Mouse (Mus musculus) forebrain, embryonic 10.5 days (tissue): ENCODE measurements around the gene Ank3. TPM values are rescaled to one million over a fixed set of nuclear protein-coding genes. Genes with fewer than 3 reads are reported as not detected.
A peak's percentile ranks its signal among the peaks of the same experiment; 100 is the strongest.

Experiments used
- DNase-seq: peaks from one replicate; pipeline ENCODE4 v3.0.0-alpha.2; 2017; ENCODE audit warnings: low spot score; ENCODE audit errors: extremely low spot score
- H3K27ac ChIP-seq: fragments of 300-500 bp; sonication (generic); 2 replicates; pipeline ENCODE4 v1.5.1; 2016; ENCODE audit warnings: mild to moderate bottlenecking
- H3K27me3 ChIP-seq: fragments of 300-500 bp; sonication (generic); 2 replicates; pipeline ENCODE4 v1.6.1; 2016; ENCODE audit warnings: mild to moderate bottlenecking; ENCODE audit not compliant: poor library complexity, severe bottlenecking
- H3K36me3 ChIP-seq: fragments of 300-500 bp; sonication (generic); replicated peaks from 2 replicates; pipeline ENCODE4 v1.6.1; 2016; ENCODE audit warnings: mild to moderate bottlenecking, moderate library complexity
- H3K4me1 ChIP-seq: fragments of 300-500 bp; sonication (generic); 2 replicates; pipeline ENCODE4 v1.6.1; 2016
- H3K4me3 ChIP-seq: fragments of 300-500 bp; sonication (generic); 2 replicates; pipeline ENCODE4 v1.5.1; 2016; ENCODE audit warnings: mild to moderate bottlenecking, moderate library complexity
- H3K9me3 ChIP-seq: fragments of 300-500 bp; sonication (generic); 2 replicates; pipeline ENCODE4 v1.6.1; 2016; ENCODE audit warnings: mild to moderate bottlenecking, moderate library complexity
- WGBS: fragments of 180-500 bp; shearing (Covaris S2); methylation state at CpG from one replicate; pipeline ENCODE4 v1.1.7; 2016; 5-methylcytosine and 5-hydroxymethylcytosine counted together
- polyA plus RNA-seq: library from polyadenylated mRNA; unstranded; fragments of >200 nt; fragmentation: Nextera tagmentation; extraction: Ambion mirVana; gene quantifications from 2 replicates; pipeline ENCODE4 v1.2.1, GENCODE M21; 2016

Ank3 gene
- polyA plus RNA-seq, 1 experiment from 2014 or later, result 24.8 TPM

- Histone ChIP-seq H3K9me3 (no peaks in the 10 kb centered on the region; the same call in 1 of the 2 replicates), H3K27me3 (no peaks in the 10 kb centered on the region), H3K4me1 (no peaks in the 10 kb centered on the region), H3K36me3 (no peaks in the 10 kb centered on the region), H3K4me3 (no peak overlapping the region), H3K27ac (no peak overlapping the region)
- WGBS, result 86% methylated on average over 3 of the region's 3 CpGs
- DNase-seq, result no peak
Measured at GRCm38 (mm10) chr10:69424051-69424450, 25.5 kb downstream of the Ank3 start.

GRCm38 (mm10) chr10:69430138-69430537 lies 31.6 kb downstream of the Ank3 start:
- Histone ChIP-seq H3K27me3 (no peaks in the 10 kb centered on the region), H3K36me3 (no peaks in the 10 kb centered on the region), H3K4me1 (no peaks in the 10 kb centered on the region), H3K9me3 (no peaks in the 10 kb centered on the region), H3K4me3 (no peak overlapping the region), H3K27ac (no peak overlapping the region)
- 94% methylated on average over 4 of the region's 4 CpGs for WGBS
- no peak for DNase-seq

GRCm38 (mm10) chr10:69431101-69431500 lies 32.5 kb downstream of the Ank3 start:
- DNase-seq, result no peak
- Histone ChIP-seq H3K27me3 (no peaks in the 10 kb centered on the region), H3K36me3 (no peaks in the 10 kb centered on the region), H3K27ac (no peak overlapping the region), H3K4me3 (no peak overlapping the region), H3K4me1 (no peaks in the 10 kb centered on the region), H3K9me3 (no peaks in the 10 kb centered on the region)
- WGBS, result 94% methylated on average over 7 of the region's 7 CpGs

DNA sequence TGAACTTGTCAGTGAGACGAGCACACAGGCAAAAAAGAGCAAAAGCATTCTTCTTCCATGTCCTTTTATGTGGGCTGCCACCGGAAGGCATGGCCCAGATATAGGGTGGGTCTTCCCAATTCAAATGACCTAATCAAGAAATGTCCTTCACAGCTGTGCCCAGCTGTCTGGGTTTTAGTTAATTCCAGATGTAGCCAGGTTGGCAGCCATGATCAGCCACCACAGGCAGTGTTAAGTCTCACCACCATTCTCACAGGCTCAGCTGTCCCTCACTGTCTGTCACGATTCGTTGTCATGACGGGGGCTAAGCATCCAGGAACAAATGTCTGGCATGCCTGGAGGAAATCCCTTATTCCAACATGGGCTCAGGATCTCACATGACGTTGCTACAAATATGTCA lies 36.6 kb downstream of the Ank3 start:
- H3K27me3 ChIP-seq, result no peaks in the 10 kb centered on the region
- no peaks in the 10 kb centered on the region for H3K4me1 ChIP-seq
- WGBS, result 89% methylated on average over 6 of the region's 6 CpGs
- no peaks in the 10 kb centered on the region for H3K9me3 ChIP-seq
- no peak for DNase-seq
- H3K4me3 ChIP-seq, result no peak overlapping the region
- no peaks in the 10 kb centered on the region for H3K36me3 ChIP-seq
- H3K27ac ChIP-seq, result no peak overlapping the region

- 80% methylated on average over 8 of the region's 8 CpGs for WGBS
- Histone ChIP-seq H3K9me3 (no peaks in the 10 kb centered on the region), H3K27ac (no peak overlapping the region), H3K4me3 (no peak overlapping the region), H3K4me1 (no peaks in the 10 kb centered on the region), H3K27me3 (no peaks in the 10 kb centered on the region), H3K36me3 (no peaks in the 10 kb centered on the region)
- DNase-seq, result no peak
Measured at GRCm38 (mm10) chr10:69439449-69439848, 40.9 kb downstream of the Ank3 start.

DNA sequence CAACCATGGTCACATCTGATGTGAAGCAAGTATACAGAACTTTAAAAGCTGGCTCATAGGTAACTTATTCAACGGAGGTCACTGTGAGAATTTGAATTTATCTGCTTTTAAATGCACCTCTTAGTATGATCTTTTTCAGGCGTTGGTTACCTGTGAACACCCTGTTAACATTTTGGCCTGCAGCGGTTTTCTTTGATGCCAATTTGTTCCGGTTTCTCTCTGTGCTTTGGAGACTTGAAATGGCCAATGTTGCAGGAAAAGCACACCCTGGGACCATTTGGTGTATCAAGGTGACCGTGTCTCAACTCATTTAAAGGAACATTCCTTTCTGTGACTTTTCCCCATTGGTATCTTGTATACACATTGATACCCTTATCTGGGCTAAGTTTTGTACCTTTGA lies 46.0 kb downstream of the Ank3 start:
- Histone ChIP-seq H3K27me3 (no peaks in the 10 kb centered on the region), H3K4me3 (no peak overlapping the region), H3K36me3 (no peaks in the 10 kb centered on the region), H3K27ac (no peak overlapping the region), H3K4me1 (no peaks in the 10 kb centered on the region), H3K9me3 (no peaks in the 10 kb centered on the region)
- DNase-seq, result no peak
- 84% methylated on average over 5 of the region's 5 CpGs for whole genome bisulfite sequencing

- Histone ChIP-seq H3K27ac (no peak overlapping the region), H3K36me3 (no peaks in the 10 kb centered on the region), H3K4me3 (no peak overlapping the region), H3K27me3 (no peaks in the 10 kb centered on the region), H3K4me1 (no peaks in the 10 kb centered on the region), H3K9me3 (no peaks in the 10 kb centered on the region)
- 77% methylated on average over 7 of the region's 7 CpGs for WGBS
- DNase-seq, result no peak
Measured at GRCm38 (mm10) chr10:69445951-69446350, 47.4 kb downstream of the Ank3 start.

GRCm38 (mm10) chr10:69446566-69446965 lies 48.0 kb downstream of the Ank3 start:
- no peak overlapping the region for H3K4me3 ChIP-seq
- WGBS, result 87% methylated on average over 5 of the region's 5 CpGs
- H3K36me3 ChIP-seq, result no peaks in the 10 kb centered on the region
- H3K4me1 ChIP-seq, result no peaks in the 10 kb centered on the region
- H3K27ac ChIP-seq, result no peak overlapping the region
- no peaks in the 10 kb centered on the region for H3K9me3 ChIP-seq
- H3K27me3 ChIP-seq, result no peaks in the 10 kb centered on the region
- DNase-seq, result no peak

DNA sequence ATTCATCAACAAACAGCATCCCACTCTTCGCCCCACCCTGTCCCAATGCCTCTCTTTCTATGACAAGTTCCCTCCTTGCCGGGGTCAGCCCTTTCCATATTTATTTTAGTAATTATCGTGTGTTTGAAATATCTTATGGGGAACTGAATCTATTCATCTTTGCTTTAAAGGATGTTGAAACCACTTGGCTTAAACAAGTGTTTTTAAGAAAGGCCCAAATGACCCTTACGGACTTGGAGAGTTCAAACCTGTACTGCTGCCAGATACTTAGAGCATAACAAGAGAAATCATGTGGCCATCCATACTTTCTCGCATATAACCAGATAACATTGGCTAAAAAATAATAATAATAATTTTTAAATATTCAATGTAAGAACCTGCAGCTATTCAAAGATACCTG lies 48.7 kb downstream of the Ank3 start:
- Histone ChIP-seq H3K27ac (no peak overlapping the region), H3K4me1 (no peaks in the 10 kb centered on the region), H3K27me3 (no peaks in the 10 kb centered on the region), H3K36me3 (no peaks in the 10 kb centered on the region), H3K9me3 (no peaks in the 10 kb centered on the region), H3K4me3 (no peak overlapping the region)
- no peak for DNase-seq
- WGBS, result 94% methylated on average over 5 of the region's 5 CpGs

DNA sequence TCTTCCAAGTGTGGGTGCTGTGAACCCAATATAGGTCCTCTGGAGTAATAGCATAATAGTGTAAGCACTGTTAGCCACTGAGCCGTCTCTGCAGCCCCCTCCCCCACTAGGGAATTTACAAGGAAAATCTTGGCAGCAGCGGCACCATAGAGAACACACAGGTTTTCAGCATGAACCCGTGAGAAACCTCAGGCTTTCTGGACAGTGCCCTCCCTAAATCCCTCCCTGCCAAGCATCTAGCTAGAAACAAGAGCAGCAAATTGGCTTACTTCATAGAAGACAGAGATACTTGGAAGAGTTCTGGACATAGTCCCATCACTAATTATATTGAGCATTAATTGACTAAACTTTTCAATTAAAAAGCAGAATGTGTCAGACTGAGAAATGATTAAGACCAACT lies 49.6 kb downstream of the Ank3 start:
- H3K4me3 ChIP-seq, result no peak overlapping the region
- WGBS, result 78% methylated on average over 3 of the region's 3 CpGs
- H3K27ac ChIP-seq, result no peak overlapping the region
- no peaks in the 10 kb centered on the region for H3K36me3 ChIP-seq
- H3K27me3 ChIP-seq, result no peaks in the 10 kb centered on the region
- DNase-seq, result no peak
- no peaks in the 10 kb centered on the region for H3K4me1 ChIP-seq
- no peaks in the 10 kb centered on the region for H3K9me3 ChIP-seq

GRCm38 (mm10) chr10:69451006-69451405 lies 52.4 kb downstream of the Ank3 start:
- no peaks in the 10 kb centered on the region for H3K4me1 ChIP-seq
- H3K27ac ChIP-seq, result no peak overlapping the region
- H3K9me3 ChIP-seq, result no peaks in the 10 kb centered on the region
- WGBS, result 76% methylated on average over 5 of the region's 5 CpGs
- H3K4me3 ChIP-seq, result no peak overlapping the region
- no peaks in the 10 kb centered on the region for H3K36me3 ChIP-seq
- H3K27me3 ChIP-seq, result no peaks in the 10 kb centered on the region
- no peak for DNase-seq

DNA sequence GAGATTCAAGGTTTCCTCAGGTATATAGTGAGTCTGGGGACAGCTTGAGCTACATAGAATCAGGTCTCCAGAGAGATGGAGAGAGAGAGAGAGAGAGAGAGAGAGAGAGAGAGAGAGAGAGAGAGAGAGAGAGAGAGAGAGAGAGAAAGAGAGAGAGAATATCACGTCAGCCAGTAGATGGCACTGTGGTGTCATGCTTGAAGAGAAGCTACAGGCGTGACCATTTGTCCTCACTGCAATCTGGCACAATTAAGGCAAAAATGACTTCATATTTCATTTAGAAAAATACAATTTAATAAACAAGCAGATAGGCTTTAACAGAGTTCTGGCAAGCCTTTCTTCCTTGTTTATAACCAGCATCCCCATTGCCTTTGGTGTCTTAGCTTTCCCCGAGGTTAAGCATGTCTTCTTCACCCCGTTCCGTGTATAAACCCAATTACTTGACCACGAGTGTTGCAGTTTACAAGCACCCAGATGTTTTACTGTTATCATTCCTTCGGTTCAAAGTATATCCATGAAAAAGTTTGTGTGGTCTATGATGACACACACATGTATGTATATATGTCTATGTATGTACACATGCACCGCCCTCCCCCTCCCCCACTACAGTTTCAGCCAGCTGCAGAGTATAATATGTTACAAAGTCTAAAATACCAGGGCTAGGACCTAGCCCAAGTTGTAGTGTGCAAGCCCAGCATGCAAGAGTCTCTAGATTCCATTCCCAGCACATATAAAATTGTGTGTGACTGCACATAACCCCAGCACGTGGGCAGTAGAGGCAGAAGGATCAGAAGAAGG lies 53.8 kb downstream of the Ank3 start:
- WGBS, result 65% methylated on average over 9 of the region's 9 CpGs
- Histone ChIP-seq H3K9me3 (no peaks in the 10 kb centered on the region), H3K27ac (no peak overlapping the region), H3K4me3 (no peak overlapping the region), H3K4me1 (no peaks in the 10 kb centered on the region), H3K27me3 (no peaks in the 10 kb centered on the region), H3K36me3 (no peaks in the 10 kb centered on the region)
- peak; percentile 22 for DNase-seq

GRCm38 (mm10) chr10:69453531-69453930 lies 55.0 kb downstream of the Ank3 start:
- Histone ChIP-seq H3K9me3 (no peaks in the 10 kb centered on the region), H3K27me3 (no peaks in the 10 kb centered on the region), H3K4me1 (no peaks in the 10 kb centered on the region), H3K27ac (no peak overlapping the region), H3K4me3 (no peak overlapping the region), H3K36me3 (no peaks in the 10 kb centered on the region)
- DNase-seq, result no peak
- WGBS, result 91% methylated on average over 6 of the region's 6 CpGs

DNA sequence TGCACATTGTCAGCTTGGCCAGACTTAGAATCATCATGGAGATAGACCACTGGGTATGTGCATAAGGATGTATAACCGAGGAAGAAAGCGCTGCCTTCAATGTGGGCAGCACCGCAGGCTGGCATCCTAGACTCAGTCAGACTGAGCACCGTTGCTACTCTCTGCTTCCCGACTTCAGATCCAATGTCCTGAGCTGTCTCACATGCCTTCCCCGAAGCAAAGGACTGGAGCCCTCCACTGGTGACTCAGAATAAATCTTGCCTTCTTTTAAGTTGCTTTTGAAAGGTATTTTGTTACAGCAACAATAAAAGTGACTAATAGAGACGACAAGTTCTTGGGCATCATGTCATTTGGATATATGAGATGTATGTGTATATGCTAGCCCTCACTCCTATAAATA lies 55.9 kb downstream of the Ank3 start:
- no peak overlapping the region for H3K4me3 ChIP-seq
- H3K4me1 ChIP-seq, result no peaks in the 10 kb centered on the region
- no peak overlapping the region for H3K27ac ChIP-seq
- WGBS, result 81% methylated on average over 7 of the region's 7 CpGs
- H3K27me3 ChIP-seq, result no peaks in the 10 kb centered on the region
- DNase-seq, result no peak
- H3K36me3 ChIP-seq, result no peaks in the 10 kb centered on the region
- H3K9me3 ChIP-seq, result no peaks in the 10 kb centered on the region
